Mouse (Mus musculus) myocyte (in vitro differentiated cells): ENCODE results near the gene Map1a. TPM values are rescaled to one million over a fixed set of nuclear protein-coding genes. Genes with fewer than 3 reads are reported as not detected.

Experiments
- H3K27me3 ChIP-seq: one replicate; pipeline ENCODE4 v1.6.1; 2011; ENCODE audit not compliant: control insufficient read depth, insufficient read depth, insufficient read length
- H3K36me3 ChIP-seq: one replicate; pipeline ENCODE4 v1.6.1; 2011; ENCODE audit not compliant: control insufficient read depth, insufficient read depth
- H3K4me2 ChIP-seq: one replicate; pipeline ENCODE4 v1.6.1; 2011; ENCODE audit warnings: low read depth, control low read depth
- H3K4me3 ChIP-seq: one replicate; pipeline ENCODE4 v1.5.1; 2011; ENCODE audit warnings: mild to moderate bottlenecking, control low read depth, moderate library complexity
- H3K79me2 ChIP-seq: one replicate; pipeline ENCODE4 v1.6.1; 2011; ENCODE audit not compliant: control insufficient read depth, insufficient read depth
- H3ac ChIP-seq: one replicate; pipeline ENCODE4 v1.6.1; 2011; ENCODE audit not compliant: control insufficient read depth, insufficient read length
- CEBPB ChIP-seq: IDR thresholded peaks from 2 replicates; pipeline ENCODE4 v1.6.1; 2011; ENCODE audit warnings: mild to moderate bottlenecking, moderate library complexity; ENCODE audit not compliant: poor library complexity, insufficient read depth, severe bottlenecking
- E2F4 ChIP-seq: IDR thresholded peaks from one replicate; pipeline ENCODE4 v1.6.1; 2011; ENCODE audit warnings: mild to moderate bottlenecking, control low read depth, moderate library complexity; ENCODE audit not compliant: insufficient read depth
- MAX ChIP-seq: IDR thresholded peaks from one replicate; pipeline ENCODE4 v1.6.1; 2011; ENCODE audit warnings: low read depth, mild to moderate bottlenecking, control low read depth
- MYOD1 ChIP-seq, 3 experiments: IDR thresholded peaks; one replicate each; pipeline ENCODE4 v1.6.1; 2011; ENCODE audit warnings: control low read depth in 2 of 3, low read depth in 2 of 3, mild to moderate bottlenecking in 2 of 3, moderate library complexity in 1 of 3; ENCODE audit not compliant: insufficient read length in 2 of 3, control insufficient read depth in 1 of 3
- MYOG ChIP-seq, 3 experiments: IDR thresholded peaks; one replicate each; pipeline ENCODE4 v1.6.1; 2011; ENCODE audit warnings: control low read depth in 2 of 3, low read depth in 2 of 3, mild to moderate bottlenecking in 2 of 3; ENCODE audit not compliant: insufficient read length in 2 of 3, control insufficient read depth in 1 of 3, insufficient read depth in 1 of 3
- POLR2A ChIP-seq: IDR thresholded peaks from one replicate; pipeline ENCODE4 v1.6.1; 2011; ENCODE audit warnings: low read depth, mild to moderate bottlenecking, control low read depth, moderate library complexity; ENCODE audit not compliant: insufficient read length
- POLR2AphosphoS2 ChIP-seq: IDR thresholded peaks from one replicate; pipeline ENCODE4 v1.6.1; 2011; ENCODE audit warnings: low read depth, control low read depth; ENCODE audit not compliant: insufficient read length
- REST ChIP-seq: IDR thresholded peaks from one replicate; pipeline ENCODE4 v1.6.1; 2011; ENCODE audit warnings: mild to moderate bottlenecking, control low read depth, moderate library complexity; ENCODE audit not compliant: insufficient read depth, insufficient read length
- SRF ChIP-seq: IDR thresholded peaks from one replicate; pipeline ENCODE4 v1.6.1; 2011; ENCODE audit warnings: low read depth; ENCODE audit not compliant: control insufficient read depth, insufficient read length
- TCF12 ChIP-seq: IDR thresholded peaks from one replicate; pipeline ENCODE4 v1.6.1; 2011; ENCODE audit warnings: mild to moderate bottlenecking, control low read depth; ENCODE audit not compliant: poor library complexity, insufficient read depth, severe bottlenecking
- TCF3 ChIP-seq: IDR thresholded peaks from one replicate; pipeline ENCODE4 v1.6.1; 2011; ENCODE audit warnings: low read depth, control low read depth; ENCODE audit not compliant: insufficient read length
- USF1 ChIP-seq: IDR thresholded peaks from one replicate; pipeline ENCODE4 v1.6.1; 2011; ENCODE audit warnings: low read depth, mild to moderate bottlenecking, control low read depth, moderate library complexity
- polyA plus RNA-seq: library from polyadenylated mRNA; unstranded; fragments of >200 nt; fragmentation: generic; extraction: Trizol; gene quantifications from one replicate; pipeline ENCODE4 v1.2.1, GENCODE M21; 2012; ENCODE audit warnings: missing spikeins

Gene Map1a
- polyA plus RNA-seq, 1 experiment = 40.7 TPM

GRCm38 (mm10) chr2:121316278-121316677 is 26.9 kb downstream of the Map1a start:
- no peaks in the 10 kb centered on the region for H3K27me3 ChIP-seq
- TF ChIP-seq TCF12 (no peak), MYOG (IDR thresholded peaks at IDR 0.05; ENCODE audit: control insufficient read depth in 1 of 3, insufficient read depth in 1 of 3, insufficient read length in 2 of 3, low read depth in 2 of 3) (no peak), MYOD1 (IDR thresholded peaks at IDR 0.05; ENCODE audit: control insufficient read depth in 1 of 3, insufficient read length in 2 of 3, low read depth in 2 of 3) (no peak), MAX (no peak), E2F4 (no peak), REST (no peak), SRF (no peak), USF1 (no peak), POLR2A (no peak)
- no peak overlapping the region for H3K4me2 ChIP-seq
- no peak overlapping the region for H3ac ChIP-seq
- H3K36me3 ChIP-seq = no peaks in the 10 kb centered on the region
- H3K4me3 ChIP-seq = no peak overlapping the region
- no peaks in the 10 kb centered on the region for H3K79me2 ChIP-seq

- H3K79me2 ChIP-seq = no peaks in the 10 kb centered on the region
- H3K36me3 ChIP-seq = no peaks in the 10 kb centered on the region
- H3ac ChIP-seq = no peak overlapping the region
- no peak overlapping the region for H3K4me3 ChIP-seq
- TF ChIP-seq REST (no peak), E2F4 (no peak), MYOG (IDR thresholded peaks at IDR 0.05; ENCODE audit: control insufficient read depth in 1 of 3, insufficient read depth in 1 of 3, insufficient read length in 2 of 3, low read depth in 2 of 3) (no peak), TCF12 (no peak)
- no peaks in the 10 kb centered on the region for H3K27me3 ChIP-seq
- no peak overlapping the region for H3K4me2 ChIP-seq
These were observed 33.6 kb downstream of the Map1a start for GRCm38 (mm10) chr2:121323041-121323440.

GRCm38 (mm10) chr2:121323693-121324470 is 34.5 kb downstream of the Map1a start:
- Histone ChIP-seq H3ac (no peak overlapping the region), H3K79me2 (no peaks in the 10 kb centered on the region), H3K27me3 (no peaks in the 10 kb centered on the region), H3K36me3 (no peaks in the 10 kb centered on the region), H3K4me2 (no peak overlapping the region), H3K4me3 (no peak overlapping the region)
- TF ChIP-seq E2F4 = no peak
- TF ChIP-seq REST = no peak
- no peak for TF ChIP-seq TCF12

- Histone ChIP-seq H3K27me3 (no peaks in the 10 kb centered on the region), H3K4me2 (no peak overlapping the region), H3K79me2 (no peaks in the 10 kb centered on the region), H3K36me3 (peaks cover 3% of the 10 kb centered on the region), H3ac (no peak overlapping the region), H3K4me3 (no peak overlapping the region)
- TF ChIP-seq USF1 (no peak), E2F4 (no peak), POLR2AphosphoS2 (no peak), MYOG (IDR thresholded peaks at IDR 0.05; ENCODE audit: control insufficient read depth in 1 of 3, insufficient read depth in 1 of 3, insufficient read length in 2 of 3, low read depth in 2 of 3) (no peak), MAX (no peak), POLR2A (no peak), CEBPB (no peak), TCF3 (no peak), TCF12 (no peak), MYOD1 (IDR thresholded peaks at IDR 0.05; ENCODE audit: control insufficient read depth in 1 of 3, insufficient read length in 2 of 3, low read depth in 2 of 3) (no peak), REST (no peak), SRF (no peak)
These were observed 40.1 kb downstream of the Map1a start for GRCm38 (mm10) chr2:121329492-121329891.

- TF ChIP-seq MYOG (IDR thresholded peaks at IDR 0.05; ENCODE audit: control insufficient read depth in 1 of 3, insufficient read depth in 1 of 3, insufficient read length in 2 of 3, low read depth in 2 of 3) (no peak), MAX (no peak), TCF12 (no peak), E2F4 (no peak), POLR2AphosphoS2 (no peak), USF1 (no peak), CEBPB (no peak), SRF (no peak), REST (no peak), MYOD1 (IDR thresholded peaks at IDR 0.05; ENCODE audit: control insufficient read depth in 1 of 3, insufficient read length in 2 of 3, low read depth in 2 of 3) (no peak), POLR2A (no peak), TCF3 (no peak)
- H3K4me2 ChIP-seq = no peak overlapping the region
- no peaks in the 10 kb centered on the region for H3K27me3 ChIP-seq
- no peaks in the 10 kb centered on the region for H3K79me2 ChIP-seq
- peaks cover 8% of the 10 kb centered on the region for H3K36me3 ChIP-seq
- H3K4me3 ChIP-seq = no peak overlapping the region
- no peak overlapping the region for H3ac ChIP-seq
These were observed 49.7 kb downstream of the Map1a start for GRCm38 (mm10) chr2:121339057-121339456.
